Mouse (Mus musculus) small intestine, adult 2 months (tissue): ENCODE measurements at regions not wholly inside any gene's neighbourhood (a gene's known extent, or its start where the extent isn't known, plus 50 kb on each side); places are given as distances from the start of the nearest gene placed in this dataset.

ENCODE experiments used
- CTCF ChIP-seq: fragments of 200-500 bp; IDR thresholded peaks from 2 replicates; pipeline ENCODE4 v1.5.1; 2012; ENCODE audit warnings: low read depth, mild to moderate bottlenecking, control low read depth, inconsistent platforms, low read length, moderate library complexity, mixed read lengths; ENCODE audit not compliant: insufficient replicate concordance, insufficient read length; ENCODE audit errors: extremely low read depth
- POLR2A ChIP-seq: fragments of 200-500 bp; IDR thresholded peaks from 2 replicates; pipeline ENCODE4 v1.6.1; 2012; ENCODE audit warnings: low read depth, mild to moderate bottlenecking, control low read depth, inconsistent platforms, low read length, moderate library complexity

DNA sequence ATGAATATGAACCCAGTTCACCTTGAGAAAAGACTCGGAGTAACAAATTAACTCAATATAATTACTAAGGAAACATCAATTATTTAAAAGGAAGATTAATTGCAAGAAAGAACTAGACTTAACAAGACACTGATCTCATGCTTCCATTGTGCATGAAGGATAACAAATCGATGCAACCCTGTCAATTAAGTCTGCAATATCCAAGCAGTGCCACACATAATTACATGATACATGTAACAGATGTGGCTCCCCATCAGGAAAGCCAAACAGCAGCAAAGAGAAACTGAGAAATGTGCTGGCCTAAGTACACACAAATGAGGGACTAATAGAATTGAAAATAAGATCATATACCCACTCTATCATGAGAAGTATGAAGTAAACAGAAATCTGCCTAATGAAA lies 1327.5 kb downstream of the Zfp704 start:
- TF ChIP-seq CTCF (no peak), POLR2A (no peak)
